Mouse (Mus musculus) left cerebral cortex, adult 18-20 months (tissue): Measurements from ENCODE around the gene Slc18b1. TPM values are rescaled to one million over a fixed set of nuclear protein-coding genes. Genes with fewer than 3 reads are reported as not detected.

Source experiments
- total RNA-seq, 2 experiments: library from RNA; stranded (reverse); gene quantifications; 2 replicates each; pipeline ENCODE4 v1.2.3; 2021

Slc18b1 gene
- total RNA-seq, 2 experiments from 2014 or later: 27.6 to 28.8 TPM

Other genes starting within 250 kb of the Slc18b1 start
- 100 to 1,000 TPM; 216 to 218 TPM for gene Rps12, start 9.7 kb upstream of the Slc18b1 start, total RNA-seq
- not detected for gene Vnn3, start 54.5 kb downstream of the Slc18b1 start, total RNA-seq
- not detected for gene Vnn1, start 97.7 kb downstream of the Slc18b1 start, total RNA-seq
- not detected for gene Taar1, start 123.4 kb downstream of the Slc18b1 start, total RNA-seq
- gene Taar2, start 141.6 kb downstream of the Slc18b1 start, total RNA-seq: not detected
- gene Taar3, start 152.6 kb downstream of the Slc18b1 start, total RNA-seq: not detected
- gene Taar4, start 163.5 kb downstream of the Slc18b1 start, total RNA-seq: not detected
- gene Taar5, start 173.7 kb downstream of the Slc18b1 start, total RNA-seq: not detected
- not detected for gene Taar6, start 188.7 kb downstream of the Slc18b1 start, total RNA-seq
- not detected for gene Taar7a, start 196.5 kb downstream of the Slc18b1 start, total RNA-seq
- gene Taar7b, start 203.0 kb downstream of the Slc18b1 start, total RNA-seq: not detected
- not detected for gene Taar7d, start 230.2 kb downstream of the Slc18b1 start, total RNA-seq
- not detected for gene Taar7e, start 240.6 kb downstream of the Slc18b1 start, total RNA-seq